Mouse (Mus musculus): ENCODE results near the gene Gm6812. TPM values are rescaled to one million over a fixed set of nuclear protein-coding genes. Genes with fewer than 3 reads are reported as not detected.
"Not testable (repeated sequence)": the region's sequence is repeated elsewhere in the genome, so short reads cannot be mapped to it uniquely, and the experiment has no call there.

Gm6812 gene
- polyA plus RNA-seq (2015; fragmentation: Nextera tagmentation; extraction: Ambion mirVana) = not detected in 2 replicates

DNA sequence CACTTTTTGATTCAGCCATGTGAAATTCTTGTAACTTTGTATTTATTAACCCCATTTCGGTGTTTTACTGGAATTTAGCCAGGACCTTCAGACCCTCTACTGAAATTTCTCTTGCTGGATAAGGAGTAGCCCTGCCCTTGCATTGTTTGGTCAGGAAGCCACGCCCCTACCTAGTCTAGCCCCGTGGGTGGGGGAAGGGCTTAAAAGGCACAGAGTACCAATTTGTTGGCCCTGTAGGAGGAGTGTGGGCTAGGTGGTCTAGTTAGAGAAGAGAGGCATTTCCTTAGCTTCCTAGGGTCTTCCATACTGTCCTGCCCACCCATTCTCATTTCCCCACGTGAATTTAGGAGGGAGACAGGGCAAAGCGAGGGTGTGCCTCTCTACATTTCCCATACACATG is at the start of gene Gm6812:
TSS of gene Gm6812 (minus strand) at position 101 of the 400 bp plus-strand sequence.
- H3K36me3 ChIP-seq (replicated peaks); H3K4me2 ChIP-seq; H3K9ac ChIP-seq; H3K27ac ChIP-seq; H3K9me3 ChIP-seq; ATAC-seq (replicated peaks); H3K4me3 ChIP-seq; H3K4me1 ChIP-seq; H3K27me3 ChIP-seq (replicated peaks): not testable (repeated sequence)
- WGBS = 76% methylated on average over 5 of the region's 5 CpGs

DNA sequence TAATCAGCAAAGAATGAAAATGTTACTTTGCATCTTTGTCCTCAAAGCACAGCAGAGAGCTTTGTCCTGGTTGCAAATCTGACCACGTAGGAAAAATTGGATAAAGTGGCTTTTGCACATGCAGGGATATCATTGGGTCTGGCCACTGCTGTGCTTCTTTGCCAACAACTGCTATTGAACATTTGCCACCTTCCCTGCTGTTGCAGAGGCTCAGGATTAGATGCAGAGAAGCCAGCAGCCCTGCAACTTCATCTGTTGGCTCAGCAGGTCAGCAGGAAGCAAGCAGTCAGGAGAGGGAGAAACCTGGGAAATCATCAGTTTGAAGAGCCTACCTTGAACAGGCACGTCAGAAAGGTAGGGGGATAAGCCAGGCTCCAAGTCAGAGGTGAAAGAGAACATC is 27.7 kb downstream of the Gm6812 start:
- Histone ChIP-seq H3K4me3 (no peak overlapping the region), H3K9ac (no peak overlapping the region), H3K27ac (no peak overlapping the region), H3K27me3 (replicated peaks) (no peaks in the 10 kb centered on the region), H3K36me3 (replicated peaks) (no peaks in the 10 kb centered on the region), H3K4me1 (no peaks in the 10 kb centered on the region), H3K4me2 (no peak overlapping the region), H3K9me3 (no peaks in the 10 kb centered on the region)
- 38% methylated on average over 2 of the region's 2 CpGs for WGBS
- ATAC-seq (replicated peaks) = no peak

Other genes starting within 250 kb of the Gm6812 start
- 48.4 and 49.8 TPM in 2 replicates for gene Fmr1, start 214.5 kb downstream of the Gm6812 start, polyA plus RNA-seq (2015; fragmentation: Nextera tagmentation; extraction: Ambion mirVana)
- 0.29 TPM in 1 of 2 replicates, not detected in the other for gene Fmr1nb, start 131.2 kb downstream of the Gm6812 start, polyA plus RNA-seq (2015; fragmentation: Nextera tagmentation; extraction: Ambion mirVana)
- gene Gm14698, start 72.0 kb downstream of the Gm6812 start, polyA plus RNA-seq (2015; fragmentation: Nextera tagmentation; extraction: Ambion mirVana) = 1.5 and 2.6 TPM in 2 replicates

Measured in midbrain, embryonic 15.5 days (tissue).